Mouse (Mus musculus): ENCODE data around the gene Cd82.

The Cd82 gene

DNA sequence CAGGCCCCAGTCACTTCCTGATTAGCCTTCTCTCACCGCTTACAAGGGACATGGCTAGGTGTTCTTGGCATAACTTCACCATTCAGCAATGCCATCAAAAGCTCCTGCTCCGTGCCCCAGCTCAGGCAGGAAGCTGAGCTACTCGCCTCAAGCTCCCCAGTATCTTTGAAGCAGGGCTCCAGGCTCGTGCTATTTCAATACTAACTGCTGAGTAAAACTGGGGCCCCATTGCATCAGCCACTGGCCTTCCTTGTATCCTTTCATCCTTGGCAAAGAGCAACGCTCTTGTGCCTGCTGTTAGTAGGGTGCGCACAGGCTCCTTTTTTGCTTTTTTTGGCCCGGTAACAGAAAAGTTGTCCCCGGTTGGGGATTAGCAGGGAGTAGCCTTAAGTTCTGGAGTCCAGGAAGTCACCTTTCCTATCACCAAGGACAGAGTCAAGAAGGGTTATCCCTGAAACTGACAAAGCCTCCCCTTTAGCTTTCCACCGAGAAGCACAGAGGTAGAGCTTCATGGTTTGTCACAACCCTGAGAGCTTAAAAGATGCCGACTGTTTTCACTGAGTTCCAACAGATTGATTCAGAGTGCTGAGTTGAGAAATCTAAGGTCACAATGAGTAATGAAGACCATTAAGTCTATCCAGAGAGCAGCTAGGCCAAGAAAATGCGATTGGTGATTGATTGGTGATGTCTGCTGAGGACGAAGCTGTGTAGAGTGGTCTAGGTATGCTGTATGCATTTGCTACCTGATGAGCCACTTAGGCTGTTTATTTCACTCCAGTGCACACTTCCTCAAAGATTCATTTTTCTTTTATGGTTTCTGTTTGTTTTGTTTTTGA is 45.8 kb downstream of the Cd82 start:
- DNase-seq (ENCODE audit: extremely low read depth, low read depth) = no peak

- no peak for DNase-seq (ENCODE audit: extremely low read depth, low read depth)
These were observed 47.7 kb downstream of the Cd82 start for GRCm38 (mm10) chr2:93415281-93415680.

DNA sequence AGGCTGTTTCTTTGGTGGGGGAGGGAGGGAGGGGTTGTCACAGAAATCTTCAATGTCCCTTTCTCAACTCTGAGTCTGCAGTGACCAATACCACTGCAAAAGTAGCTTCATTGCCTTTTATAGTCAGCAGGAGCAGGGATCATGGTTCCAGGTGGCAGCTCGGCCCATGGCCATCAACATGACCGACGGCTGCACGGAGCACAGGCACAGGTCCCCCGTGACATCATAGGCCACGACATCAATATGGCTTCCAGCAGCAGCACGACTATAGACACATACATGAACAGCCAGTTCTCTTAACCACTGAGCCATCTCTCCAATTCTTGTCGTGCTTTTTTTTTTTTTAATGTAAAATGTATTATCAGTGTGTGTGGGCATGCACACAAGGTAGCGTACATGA is 48.8 kb downstream of the Cd82 start:
- DNase-seq (ENCODE audit: extremely low read depth, low read depth) = no peak

- peak; percentile 33 for DNase-seq (ENCODE audit: extremely low read depth, low read depth)
These were observed 49.4 kb downstream of the Cd82 start for GRCm38 (mm10) chr2:93413367-93414014.

DNA sequence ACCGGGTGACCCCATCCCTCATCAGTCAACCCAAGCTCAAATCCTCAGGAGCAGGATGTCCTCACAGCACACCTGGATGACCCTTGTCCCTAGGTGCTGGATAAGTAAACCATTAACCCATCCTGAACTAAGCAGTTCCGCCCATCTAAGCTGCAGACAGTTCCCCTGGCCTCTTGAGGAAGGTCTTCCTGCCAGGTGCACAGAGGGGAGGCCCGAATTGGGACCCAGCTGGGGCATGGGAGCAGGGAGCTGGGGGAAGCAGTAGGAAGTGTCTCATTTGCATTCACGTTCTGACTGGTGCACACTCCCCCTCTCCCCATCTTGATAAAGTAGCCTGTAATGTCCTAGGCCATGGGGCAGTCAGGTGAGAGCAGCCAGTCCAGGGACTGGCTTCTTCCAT is 50.8 kb downstream of the Cd82 start:
- DNase-seq (ENCODE audit: extremely low read depth, low read depth) = no peak

GRCm38 (mm10) chr2:93410899-93411570 is 51.9 kb downstream of the Cd82 start:
- no peak for DNase-seq (ENCODE audit: extremely low read depth, low read depth)

- no peak for DNase-seq (ENCODE audit: extremely low read depth, low read depth)
These were observed 57.9 kb downstream of the Cd82 start for GRCm38 (mm10) chr2:93405017-93405425.

DNA sequence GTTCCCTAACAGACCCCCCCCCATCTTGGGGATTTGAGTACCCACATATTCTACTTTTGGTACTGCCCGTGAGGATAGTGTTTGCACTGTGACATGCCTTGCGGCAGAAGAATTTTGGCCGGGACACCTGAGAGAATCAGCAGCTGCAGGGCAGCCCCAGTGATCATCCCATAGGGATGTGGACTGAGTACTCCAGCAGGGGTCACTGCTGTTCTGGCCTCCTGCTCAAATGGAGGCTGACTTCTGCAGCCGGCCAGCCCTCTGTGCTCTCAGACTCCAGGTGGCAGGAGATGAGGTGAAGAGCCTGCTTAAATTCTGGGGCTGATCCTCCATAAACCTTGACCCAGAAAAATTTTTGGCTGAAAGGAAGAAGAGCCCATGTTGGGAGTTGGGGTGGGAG is 58.8 kb downstream of the Cd82 start:
- DNase-seq (ENCODE audit: extremely low read depth, low read depth) = no peak

DNA sequence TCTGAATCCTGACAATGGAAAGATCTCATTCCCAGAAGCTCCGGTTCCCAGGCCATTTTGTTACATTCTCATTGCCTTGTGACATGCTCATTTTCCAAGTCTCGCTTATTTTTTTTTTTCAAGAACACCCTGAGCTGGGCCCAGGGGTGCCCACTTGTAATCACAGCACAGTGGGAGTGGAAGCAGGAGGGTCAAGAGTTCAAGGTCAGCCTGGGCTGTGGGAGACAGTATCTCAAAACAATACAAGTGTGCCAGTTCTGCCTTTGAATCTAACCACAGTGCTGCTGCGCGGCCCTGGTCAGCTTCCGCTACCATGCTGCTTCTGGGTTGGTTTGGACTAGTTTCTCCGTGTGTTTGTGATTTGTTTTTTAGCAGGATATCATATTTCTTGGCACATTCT is 59.7 kb downstream of the Cd82 start:
- DNase-seq (ENCODE audit: extremely low read depth, low read depth) = no peak

GRCm38 (mm10) chr2:93391198-93391597 is 71.7 kb downstream of the Cd82 start:
- DNase-seq (ENCODE audit: extremely low read depth, low read depth) = no peak

DNA sequence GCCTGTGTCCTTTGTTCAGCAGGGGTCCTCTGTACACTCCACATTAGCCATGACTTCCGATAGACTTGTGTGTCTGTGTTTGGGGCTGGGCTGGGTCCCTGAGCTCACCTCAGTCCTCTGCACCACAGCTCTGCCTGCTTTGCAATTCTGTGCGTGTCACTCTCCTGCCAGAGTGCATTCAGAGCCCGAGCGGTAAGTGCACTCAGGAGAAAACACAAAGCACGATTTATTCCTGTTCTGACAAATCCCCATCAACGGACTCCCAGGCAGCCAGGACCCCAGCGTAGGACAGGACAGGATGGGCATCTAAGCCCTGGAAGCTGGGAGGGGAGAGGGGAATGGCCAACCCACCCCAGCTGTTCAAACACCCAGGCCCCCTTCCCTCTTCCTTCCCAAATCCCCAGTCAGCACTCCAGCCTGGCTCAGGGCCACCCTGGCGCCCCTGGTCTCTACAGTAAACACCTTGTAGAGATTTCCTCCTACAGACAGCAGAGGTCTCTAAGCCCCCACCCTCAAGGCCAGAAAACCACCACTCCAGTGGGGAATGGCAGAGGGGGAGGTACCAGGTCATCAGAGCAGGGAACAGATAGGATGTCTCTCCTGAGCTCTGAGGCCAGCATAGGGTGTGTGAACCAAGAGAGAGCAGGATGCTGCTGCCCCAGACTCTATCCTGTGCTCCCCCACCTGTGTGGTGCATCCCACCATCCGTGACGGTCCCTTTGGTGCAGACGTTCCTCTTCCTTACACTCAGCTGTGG is 72.6 kb downstream of the Cd82 start:
- no peak for DNase-seq (ENCODE audit: extremely low read depth, low read depth)

DNA sequence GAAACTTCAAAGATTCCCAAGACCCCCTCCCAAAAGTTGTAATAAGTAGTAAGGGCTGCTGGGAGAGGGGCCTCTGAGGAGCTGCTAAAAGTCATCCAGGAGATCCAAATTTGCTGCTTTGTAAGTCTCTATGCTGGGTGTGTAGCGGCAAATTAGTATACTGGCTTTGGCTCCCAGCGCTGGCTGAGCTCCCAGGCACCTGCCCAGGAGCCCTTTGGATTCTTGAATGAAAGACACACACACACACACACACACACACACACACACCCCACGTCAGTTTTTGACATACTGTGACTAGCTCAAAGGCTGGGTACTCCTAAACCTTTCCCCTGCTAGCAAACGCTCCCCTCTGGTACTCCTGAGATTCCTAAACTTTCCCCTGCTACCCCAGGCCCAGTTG is 76.0 kb downstream of the Cd82 start:
- no peak for DNase-seq (ENCODE audit: extremely low read depth, low read depth)

GRCm38 (mm10) chr2:93383831-93384230 is 79.1 kb downstream of the Cd82 start:
- DNase-seq (ENCODE audit: extremely low read depth, low read depth) = no peak

- DNase-seq (ENCODE audit: extremely low read depth, low read depth) = no peak
These were observed 82.3 kb downstream of the Cd82 start for GRCm38 (mm10) chr2:93380680-93381089.

DNA sequence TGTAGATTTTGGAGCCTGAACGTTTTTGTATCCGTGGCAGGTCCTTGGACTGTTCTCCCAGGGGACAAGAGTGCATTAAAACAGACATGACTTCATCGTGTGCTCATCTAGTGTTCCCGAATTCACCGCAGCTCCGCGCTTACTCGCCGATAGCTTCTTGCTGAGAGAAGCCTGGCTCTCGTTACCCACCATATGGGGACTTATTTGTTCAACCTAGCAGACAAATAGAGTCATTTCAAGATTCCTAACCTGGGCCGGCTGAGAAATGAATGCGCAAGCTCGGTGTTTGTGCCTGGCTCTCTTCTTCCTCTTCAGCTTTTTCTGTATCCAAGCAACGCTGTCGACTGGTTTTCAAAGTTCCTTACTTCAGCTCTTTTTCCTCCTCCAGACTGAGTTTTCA is 85.1 kb downstream of the Cd82 start:
- no peak for DNase-seq (ENCODE audit: extremely low read depth, low read depth)

DNA sequence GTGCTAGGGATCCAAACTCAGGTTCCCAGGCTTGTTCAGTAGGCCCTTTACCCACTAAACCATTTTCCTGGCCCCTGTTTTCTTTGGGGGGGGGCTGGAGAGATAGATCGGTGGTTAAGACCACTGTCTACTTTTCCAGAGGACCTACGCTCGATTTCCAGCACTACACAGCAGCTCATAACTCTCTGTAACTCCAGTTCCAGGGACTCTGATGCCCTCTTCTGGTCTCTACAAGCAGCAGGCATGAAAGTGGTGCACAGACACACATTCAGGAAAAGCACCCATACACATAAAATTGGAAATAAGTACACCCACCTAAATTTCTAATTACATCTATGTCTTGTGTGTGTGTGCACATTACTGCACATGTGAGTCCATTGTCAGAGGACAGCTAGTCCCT is 85.8 kb downstream of the Cd82 start:
- DNase-seq (ENCODE audit: extremely low read depth, low read depth) = no peak

DNA sequence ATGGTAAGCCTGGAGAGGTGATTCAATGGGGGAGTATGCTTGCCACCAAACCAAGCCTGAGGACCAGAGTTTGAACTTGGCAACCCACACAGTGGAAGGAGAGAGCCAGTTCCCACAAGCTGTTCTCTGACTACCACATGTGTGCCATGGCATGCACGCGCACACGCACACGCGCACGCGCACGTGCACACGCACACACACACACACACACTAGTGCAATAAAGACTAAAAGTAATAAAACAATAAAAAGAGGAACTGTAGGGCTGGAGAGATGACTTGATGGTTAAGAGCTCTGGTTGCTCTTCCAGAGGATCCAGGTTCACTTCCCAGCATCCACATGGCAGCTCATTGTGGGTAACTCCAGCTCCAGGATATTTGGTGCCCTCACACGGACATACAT is 90.1 kb downstream of the Cd82 start:
- DNase-seq (ENCODE audit: extremely low read depth, low read depth) = no peak

DNA sequence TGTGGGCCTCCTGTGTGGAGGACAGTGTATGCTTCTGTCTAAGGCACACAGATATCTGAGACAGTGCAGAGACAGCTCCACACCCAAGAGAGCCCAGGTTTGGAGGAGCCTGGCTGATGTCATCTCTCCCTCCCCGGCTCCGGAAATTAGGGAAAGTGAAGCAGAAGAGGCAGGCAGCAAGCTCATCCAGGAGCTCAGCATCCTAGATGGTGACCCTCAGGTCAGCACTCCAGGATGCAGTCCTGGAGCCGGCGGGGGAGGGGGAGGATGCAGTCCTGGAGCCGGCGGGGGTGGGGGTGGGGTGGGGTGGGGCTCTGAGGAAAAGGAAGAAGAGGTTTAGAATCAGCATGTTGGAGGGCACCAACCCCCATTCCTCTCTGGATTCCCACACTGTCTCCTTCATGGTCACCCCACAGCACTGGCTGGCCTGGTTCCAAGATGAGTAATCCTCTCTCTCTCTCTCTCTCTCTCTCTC is 90.8 kb downstream of the Cd82 start:
- DNase-seq (ENCODE audit: extremely low read depth, low read depth) = no peak
